Mouse (Mus musculus): Measurements from ENCODE around the gene Prmt1. TPM values are rescaled to one million over a fixed set of nuclear protein-coding genes. Genes with fewer than 3 reads are reported as not detected.

The Prmt1 gene
- polyA plus RNA-seq, 1 experiment from 2014 or later, result 258 TPM

GRCm38 (mm10) chr7:44974383-44975116, 11.8 kb downstream of the Prmt1 start, which contains the start of gene Cpt1c:
Cpt1c (minus strand) TSS chr7:44974851.
- peaks cover 40% of the 10 kb centered on the region for H3K36me3 ChIP-seq (ENCODE audit: control insufficient read depth, insufficient read depth, low read length)
- H3K9ac ChIP-seq (ENCODE audit: low read depth, low read length), result peak within 1 kb of the TSS; percentile 46
- peak within 1 kb of the TSS; percentile 49 for H3K4me2 ChIP-seq (replicated peaks; ENCODE audit: low read depth, low read length)
- peak; percentile 41 for ATAC-seq (ENCODE audit: low FRiP score, low TSS enrichment)
- H3K4me1 ChIP-seq (ENCODE audit: control insufficient read depth, insufficient read depth, low read length), result peaks cover 18% of the 10 kb centered on the region
- peak within 1 kb of the TSS; percentile 59 for H3K27ac ChIP-seq (ENCODE audit: low read depth, low read length)
- H3K4me3 ChIP-seq (ENCODE audit: low read length), result peak within 1 kb of the TSS; percentile 41
- WGBS, result 3% methylated on average over 22 of the region's 22 CpGs
- no peaks in the 10 kb centered on the region for H3K9me3 ChIP-seq (ENCODE audit: control insufficient read depth, low read length)
- no peaks in the 10 kb centered on the region for H3K27me3 ChIP-seq (ENCODE audit: control insufficient read depth, insufficient read depth, low read length)

- H3K9ac ChIP-seq (ENCODE audit: low read depth, low read length), result peak overlapping the region; percentile 46
- H3K27me3 ChIP-seq (ENCODE audit: control insufficient read depth, insufficient read depth, low read length), result no peaks in the 10 kb centered on the region
- peak overlapping the region; percentile 41 for H3K4me3 ChIP-seq (ENCODE audit: low read length)
- 42% methylated on average over 14 of the region's 14 CpGs for WGBS
- H3K4me1 ChIP-seq (ENCODE audit: control insufficient read depth, insufficient read depth, low read length), result peaks cover 19% of the 10 kb centered on the region
- H3K27ac ChIP-seq (ENCODE audit: low read depth, low read length), result peak overlapping the region; percentile 24; the same call in 1 of the 2 replicates
- H3K9me3 ChIP-seq (ENCODE audit: control insufficient read depth, low read length), result no peaks in the 10 kb centered on the region
- peaks cover 30% of the 10 kb centered on the region for H3K36me3 ChIP-seq (ENCODE audit: control insufficient read depth, insufficient read depth, low read length)
- H3K4me2 ChIP-seq (replicated peaks; ENCODE audit: low read depth, low read length), result peak overlapping the region; percentile 49
- no peak for ATAC-seq (ENCODE audit: low FRiP score, low TSS enrichment)
Measured at GRCm38 (mm10) chr7:44973415-44974130, 12.8 kb downstream of the Prmt1 start.

GRCm38 (mm10) chr7:44971142-44971541, 15.2 kb downstream of the Prmt1 start:
- WGBS, result 69% methylated on average over 7 of the region's 7 CpGs
- H3K4me3 ChIP-seq (ENCODE audit: low read length), result peak overlapping the region; percentile 59
- peaks cover 9% of the 10 kb centered on the region; the same call in 1 of the 2 replicates for H3K36me3 ChIP-seq (ENCODE audit: control insufficient read depth, insufficient read depth, low read length)
- ATAC-seq (ENCODE audit: low FRiP score, low TSS enrichment), result no peak
- no peaks in the 10 kb centered on the region for H3K9me3 ChIP-seq (ENCODE audit: control insufficient read depth, low read length)
- peak overlapping the region; percentile 63; the same call in 1 of the 2 replicates for H3K9ac ChIP-seq (ENCODE audit: low read depth, low read length)
- no peak overlapping the region for H3K27ac ChIP-seq (ENCODE audit: low read depth, low read length)
- H3K4me2 ChIP-seq (replicated peaks; ENCODE audit: low read depth, low read length), result peak overlapping the region; percentile 41
- H3K4me1 ChIP-seq (ENCODE audit: control insufficient read depth, insufficient read depth, low read length), result peaks cover 19% of the 10 kb centered on the region
- no peaks in the 10 kb centered on the region for H3K27me3 ChIP-seq (ENCODE audit: control insufficient read depth, insufficient read depth, low read length)

GRCm38 (mm10) chr7:44970231-44970691, 16.1 kb downstream of the Prmt1 start:
- H3K4me3 ChIP-seq (ENCODE audit: low read length), result peak overlapping the region; percentile 59
- WGBS, result under 1% methylated on average over 36 of the region's 36 CpGs
- H3K27me3 ChIP-seq (ENCODE audit: control insufficient read depth, insufficient read depth, low read length), result no peaks in the 10 kb centered on the region
- H3K9ac ChIP-seq (ENCODE audit: low read depth, low read length), result peak overlapping the region; percentile 63
- H3K4me1 ChIP-seq (ENCODE audit: control insufficient read depth, insufficient read depth, low read length), result peaks cover 19% of the 10 kb centered on the region
- peaks cover 9% of the 10 kb centered on the region for H3K36me3 ChIP-seq (ENCODE audit: control insufficient read depth, insufficient read depth, low read length)
- peak overlapping the region; percentile 86 for H3K27ac ChIP-seq (ENCODE audit: low read depth, low read length)
- H3K9me3 ChIP-seq (ENCODE audit: control insufficient read depth, low read length), result no peaks in the 10 kb centered on the region
- peak overlapping the region; percentile 41 for H3K4me2 ChIP-seq (replicated peaks; ENCODE audit: low read depth, low read length)
- peak; percentile 96 for ATAC-seq (ENCODE audit: low FRiP score, low TSS enrichment)

GRCm38 (mm10) chr7:44966638-44967037, 19.7 kb downstream of the Prmt1 start:
- no peaks in the 10 kb centered on the region for H3K27me3 ChIP-seq (ENCODE audit: control insufficient read depth, insufficient read depth, low read length)
- peaks cover 13% of the 10 kb centered on the region for H3K4me1 ChIP-seq (ENCODE audit: control insufficient read depth, insufficient read depth, low read length)
- H3K27ac ChIP-seq (ENCODE audit: low read depth, low read length), result no peak overlapping the region
- no peaks in the 10 kb centered on the region for H3K9me3 ChIP-seq (ENCODE audit: control insufficient read depth, low read length)
- no peak overlapping the region for H3K9ac ChIP-seq (ENCODE audit: low read depth, low read length)
- no peak overlapping the region for H3K4me3 ChIP-seq (ENCODE audit: low read length)
- H3K36me3 ChIP-seq (ENCODE audit: control insufficient read depth, insufficient read depth, low read length), result peaks cover 27% of the 10 kb centered on the region
- 64% methylated on average over 15 of the region's 15 CpGs for WGBS
- H3K4me2 ChIP-seq (replicated peaks; ENCODE audit: low read depth, low read length), result no peak overlapping the region
- ATAC-seq (ENCODE audit: low FRiP score, low TSS enrichment), result no peak

- H3K36me3 ChIP-seq (ENCODE audit: control insufficient read depth, insufficient read depth, low read length), result peaks cover 27% of the 10 kb centered on the region
- H3K4me3 ChIP-seq (ENCODE audit: low read length), result no peak overlapping the region
- no peak overlapping the region for H3K27ac ChIP-seq (ENCODE audit: low read depth, low read length)
- no peak overlapping the region for H3K9ac ChIP-seq (ENCODE audit: low read depth, low read length)
- no peaks in the 10 kb centered on the region for H3K9me3 ChIP-seq (ENCODE audit: control insufficient read depth, low read length)
- H3K4me2 ChIP-seq (replicated peaks; ENCODE audit: low read depth, low read length), result no peak overlapping the region
- ATAC-seq (ENCODE audit: low FRiP score, low TSS enrichment), result no peak
- 81% methylated on average over 7 of the region's 7 CpGs for WGBS
- H3K4me1 ChIP-seq (ENCODE audit: control insufficient read depth, insufficient read depth, low read length), result peaks cover 8% of the 10 kb centered on the region
- H3K27me3 ChIP-seq (ENCODE audit: control insufficient read depth, insufficient read depth, low read length), result no peaks in the 10 kb centered on the region
Measured at GRCm38 (mm10) chr7:44965975-44966374, 20.4 kb downstream of the Prmt1 start.

GRCm38 (mm10) chr7:44964990-44965389, 21.4 kb downstream of the Prmt1 start:
- Histone ChIP-seq H3K27me3 (ENCODE audit: control insufficient read depth, insufficient read depth, low read length) (no peaks in the 10 kb centered on the region), H3K36me3 (ENCODE audit: control insufficient read depth, insufficient read depth, low read length) (peaks cover 27% of the 10 kb centered on the region), H3K9me3 (ENCODE audit: control insufficient read depth, low read length) (no peaks in the 10 kb centered on the region), H3K4me3 (ENCODE audit: low read length) (no peak overlapping the region), H3K4me1 (ENCODE audit: control insufficient read depth, insufficient read depth, low read length) (peaks cover 5% of the 10 kb centered on the region; the same call in 1 of the 2 replicates), H3K9ac (ENCODE audit: low read depth, low read length) (no peak overlapping the region), H3K27ac (ENCODE audit: low read depth, low read length) (no peak overlapping the region), H3K4me2 (replicated peaks; ENCODE audit: low read depth, low read length) (no peak overlapping the region)
- ATAC-seq (ENCODE audit: low FRiP score, low TSS enrichment), result no peak
- 95% methylated on average over 13 of the region's 13 CpGs for WGBS

- WGBS, result 95% methylated on average over 5 of the region's 5 CpGs
- Histone ChIP-seq H3K4me1 (ENCODE audit: control insufficient read depth, insufficient read depth, low read length) (no peaks in the 10 kb centered on the region), H3K9ac (ENCODE audit: low read depth, low read length) (no peak overlapping the region), H3K27ac (ENCODE audit: low read depth, low read length) (no peak overlapping the region), H3K9me3 (ENCODE audit: control insufficient read depth, low read length) (no peaks in the 10 kb centered on the region), H3K4me3 (ENCODE audit: low read length) (no peak overlapping the region), H3K27me3 (ENCODE audit: control insufficient read depth, insufficient read depth, low read length) (no peaks in the 10 kb centered on the region), H3K4me2 (replicated peaks; ENCODE audit: low read depth, low read length) (no peak overlapping the region), H3K36me3 (ENCODE audit: control insufficient read depth, insufficient read depth, low read length) (peaks cover 26% of the 10 kb centered on the region)
- ATAC-seq (ENCODE audit: low FRiP score, low TSS enrichment), result no peak
Measured at GRCm38 (mm10) chr7:44962831-44963230, 23.5 kb downstream of the Prmt1 start.

- Histone ChIP-seq H3K9ac (ENCODE audit: low read depth, low read length) (no peak overlapping the region), H3K4me1 (ENCODE audit: control insufficient read depth, insufficient read depth, low read length) (no peaks in the 10 kb centered on the region), H3K4me3 (ENCODE audit: low read length) (no peak overlapping the region), H3K4me2 (replicated peaks; ENCODE audit: low read depth, low read length) (no peak overlapping the region), H3K36me3 (ENCODE audit: control insufficient read depth, insufficient read depth, low read length) (peaks cover 24% of the 10 kb centered on the region), H3K27me3 (ENCODE audit: control insufficient read depth, insufficient read depth, low read length) (no peaks in the 10 kb centered on the region), H3K9me3 (ENCODE audit: control insufficient read depth, low read length) (no peaks in the 10 kb centered on the region), H3K27ac (ENCODE audit: low read depth, low read length) (no peak overlapping the region)
- WGBS, result 68% methylated on average over 8 of the region's 8 CpGs
- no peak for ATAC-seq (ENCODE audit: low FRiP score, low TSS enrichment)
Measured at GRCm38 (mm10) chr7:44962337-44962736, 24.0 kb downstream of the Prmt1 start.

Data from kidney, embryonic 14.5 days (tissue).